Mouse (Mus musculus) forebrain, embryonic 14.5 days (tissue): Measurements from ENCODE around the gene Onecut1. TPM values are rescaled to one million over a fixed set of nuclear protein-coding genes. Genes with fewer than 3 reads are reported as not detected.
A peak's percentile ranks its signal among the peaks of the same experiment; 100 is the strongest.

Experiments used
- ATAC-seq: fragments of 200-750 bp; cut with Nextera tagmentation; 2 replicates; pipeline ENCODE4 v1.8.0; 2017; ENCODE audit warnings: mild to moderate bottlenecking, moderate library complexity
- DNase-seq: peaks from one replicate; pipeline ENCODE4 v3.0.0-alpha.2; 2015; ENCODE audit warnings: low spot score
- H3K27ac ChIP-seq: fragments of 300-500 bp; sonication (generic); 2 replicates; pipeline ENCODE4 v1.5.1; 2014; ENCODE audit warnings: low read depth, mild to moderate bottlenecking, control low read depth, low read length, moderate library complexity
- H3K27me3 ChIP-seq: fragments of 300-500 bp; sonication (generic); replicated peaks from 2 replicates; pipeline ENCODE4 v1.6.1; 2014; ENCODE audit warnings: low read length, control low read depth, mixed read lengths; ENCODE audit not compliant: control insufficient read depth, insufficient read depth
- H3K36me3 ChIP-seq: fragments of 300-500 bp; sonication (generic); 2 replicates; pipeline ENCODE4 v1.6.1; 2014; ENCODE audit warnings: low read length, control low read depth; ENCODE audit not compliant: control insufficient read depth, insufficient read depth
- H3K4me1 ChIP-seq: fragments of 300-500 bp; sonication (generic); 2 replicates; pipeline ENCODE4 v1.6.1; 2014; ENCODE audit warnings: antibody characterized with exemption, low read length, control low read depth; ENCODE audit not compliant: control insufficient read depth, insufficient read depth
- H3K4me2 ChIP-seq: fragments of 300-500 bp; sonication (generic); 2 replicates; pipeline ENCODE4 v1.6.1; 2014; ENCODE audit warnings: mild to moderate bottlenecking, control low read depth, low read length
- H3K4me3 ChIP-seq: fragments of 300-500 bp; sonication (generic); 2 replicates; pipeline ENCODE4 v1.5.1; 2014; ENCODE audit warnings: low read depth, low read length, control low read depth
- H3K9ac ChIP-seq: fragments of 300-500 bp; sonication (generic); 2 replicates; pipeline ENCODE4 v1.6.1; 2014; ENCODE audit warnings: mild to moderate bottlenecking, low read length, control low read depth, moderate library complexity
- H3K9me3 ChIP-seq: fragments of 300-500 bp; sonication (generic); replicated peaks from 2 replicates; pipeline ENCODE4 v1.6.1; 2016; ENCODE audit warnings: low read length, control low read depth, mixed read lengths; ENCODE audit not compliant: control insufficient read depth
- WGBS: fragments of 180-500 bp; shearing (Covaris S2); extraction: QIAGEN DNeasy Blood & Tissue Kit; methylation state at CpG from one replicate; pipeline ENCODE4 v1.1.7; 2014; 5-methylcytosine and 5-hydroxymethylcytosine counted together
- polyA plus RNA-seq: library from polyadenylated mRNA; unstranded; fragments of >200 nt; fragmentation: Nextera tagmentation; extraction: Ambion mirVana; gene quantifications from 2 replicates; pipeline ENCODE4 v1.2.1, GENCODE M21; 2014

Gene Onecut1
- polyA plus RNA-seq, 1 experiment from 2014 or later = 0.55 TPM

- peak overlapping the region; percentile 21; the same call in 1 of the 2 replicates for H3K4me2 ChIP-seq
- H3K9ac ChIP-seq = no peak overlapping the region
- no peaks in the 10 kb centered on the region for H3K9me3 ChIP-seq
- H3K27me3 ChIP-seq = peaks cover 80% of the 10 kb centered on the region
- H3K36me3 ChIP-seq = no peaks in the 10 kb centered on the region
- peaks cover 2% of the 10 kb centered on the region; the same call in 1 of the 2 replicates for H3K4me1 ChIP-seq
- 2% methylated on average over 15 of the region's 15 CpGs for WGBS
- no peak overlapping the region for H3K4me3 ChIP-seq
- peak; percentile 46; the same call in 1 of the 2 replicates for ATAC-seq
- DNase-seq = peak; percentile 83
- no peak overlapping the region for H3K27ac ChIP-seq
These were observed 6.0 kb downstream of the Onecut1 start for GRCm38 (mm10) chr9:74867641-74868205.

- Histone ChIP-seq H3K9me3 (no peaks in the 10 kb centered on the region), H3K27me3 (peaks cover 76% of the 10 kb centered on the region), H3K4me3 (no peak overlapping the region), H3K4me2 (0 out of 2 replicates have a peak overlapping the region, but pooled peaks have one; percentile 21), H3K9ac (no peak overlapping the region), H3K4me1 (no peaks in the 10 kb centered on the region; the same call in 1 of the 2 replicates), H3K36me3 (no peaks in the 10 kb centered on the region), H3K27ac (no peak overlapping the region)
- 2% methylated on average over 22 of the region's 22 CpGs for WGBS
- DNase-seq = no peak
- no peak for ATAC-seq
These were observed 6.7 kb downstream of the Onecut1 start for GRCm38 (mm10) chr9:74868336-74868950.

- no peaks in the 10 kb centered on the region for H3K36me3 ChIP-seq
- peaks cover 49% of the 10 kb centered on the region for H3K27me3 ChIP-seq
- DNase-seq (peak; percentile 91), ATAC-seq (peak; percentile 61; the same call in 1 of the 2 replicates)
- H3K27ac ChIP-seq = no peak overlapping the region
- H3K4me1 ChIP-seq = no peaks in the 10 kb centered on the region
- WGBS = 19% methylated on average over 13 of the region's 13 CpGs
- H3K4me2 ChIP-seq = no peak overlapping the region
- H3K4me3 ChIP-seq = no peak overlapping the region
- no peak overlapping the region for H3K9ac ChIP-seq
- H3K9me3 ChIP-seq = no peaks in the 10 kb centered on the region
These were observed 9.4 kb downstream of the Onecut1 start for GRCm38 (mm10) chr9:74870960-74871688.

- Histone ChIP-seq H3K27me3 (peaks cover 7% of the 10 kb centered on the region; the same call in 1 of the 2 replicates), H3K9ac (no peak overlapping the region), H3K4me2 (no peak overlapping the region), H3K27ac (no peak overlapping the region), H3K36me3 (no peaks in the 10 kb centered on the region), H3K4me3 (no peak overlapping the region), H3K4me1 (no peaks in the 10 kb centered on the region), H3K9me3 (no peaks in the 10 kb centered on the region)
- ATAC-seq (no peak), DNase-seq (no peak)
- WGBS = 67% methylated on average over 6 of the region's 6 CpGs
These were observed 14.6 kb downstream of the Onecut1 start for GRCm38 (mm10) chr9:74876328-74876727.

- H3K4me3 ChIP-seq = no peak overlapping the region
- DNase-seq (no peak), ATAC-seq (no peak)
- H3K9me3 ChIP-seq = no peaks in the 10 kb centered on the region
- no peaks in the 10 kb centered on the region for H3K36me3 ChIP-seq
- no peaks in the 10 kb centered on the region for H3K4me1 ChIP-seq
- no peak overlapping the region for H3K27ac ChIP-seq
- H3K9ac ChIP-seq = no peak overlapping the region
- 0 out of 2 replicates have a peak, but pooled peaks cover 3% of the 10 kb centered on the region for H3K27me3 ChIP-seq
- 69% methylated on average over 2 of the region's 2 CpGs for WGBS
- H3K4me2 ChIP-seq = no peak overlapping the region
These were observed 16.0 kb downstream of the Onecut1 start for GRCm38 (mm10) chr9:74877709-74878108.

- Histone ChIP-seq H3K27me3 (no peaks in the 10 kb centered on the region), H3K36me3 (no peaks in the 10 kb centered on the region), H3K9ac (no peak overlapping the region), H3K9me3 (no peaks in the 10 kb centered on the region), H3K4me2 (no peak overlapping the region), H3K4me3 (no peak overlapping the region), H3K27ac (no peak overlapping the region), H3K4me1 (no peaks in the 10 kb centered on the region)
- DNase-seq (no peak), ATAC-seq (no peak)
- 79% methylated on average over 4 of the region's 4 CpGs for WGBS
These were observed 26.1 kb downstream of the Onecut1 start for GRCm38 (mm10) chr9:74887866-74888265.

GRCm38 (mm10) chr9:74896742-74897141, 35.0 kb downstream of the Onecut1 start:
- Histone ChIP-seq H3K9ac (no peak overlapping the region), H3K4me1 (no peaks in the 10 kb centered on the region), H3K27me3 (no peaks in the 10 kb centered on the region), H3K4me3 (no peak overlapping the region), H3K9me3 (no peaks in the 10 kb centered on the region), H3K36me3 (no peaks in the 10 kb centered on the region), H3K27ac (no peak overlapping the region), H3K4me2 (no peak overlapping the region)
- no peak for DNase-seq
- ATAC-seq = no peak
- 84% methylated on average over 7 of the region's 7 CpGs for WGBS

GRCm38 (mm10) chr9:74897375-74897982, 35.8 kb downstream of the Onecut1 start:
- H3K4me2 ChIP-seq = no peak overlapping the region
- no peaks in the 10 kb centered on the region for H3K36me3 ChIP-seq
- no peak overlapping the region for H3K9ac ChIP-seq
- DNase-seq (no peak), ATAC-seq (no peak)
- no peaks in the 10 kb centered on the region for H3K4me1 ChIP-seq
- H3K4me3 ChIP-seq = no peak overlapping the region
- 85% methylated on average over 4 of the region's 4 CpGs for WGBS
- no peak overlapping the region for H3K27ac ChIP-seq
- no peaks in the 10 kb centered on the region for H3K27me3 ChIP-seq
- no peaks in the 10 kb centered on the region for H3K9me3 ChIP-seq
